Mouse (Mus musculus) hindbrain, embryonic 13.5 days (tissue): ENCODE measurements at regions not wholly inside any gene's neighbourhood (a gene's known extent, or its start where the extent isn't known, plus 50 kb on each side); places are given as distances from the start of the nearest gene placed in this dataset.
A peak's percentile ranks its signal among the peaks of the same experiment; 100 is the strongest.

Experiments used
- ATAC-seq: fragments of 200-750 bp; cut with Nextera tagmentation; 2 replicates; pipeline ENCODE4 v1.8.0; 2017; ENCODE audit warnings: moderate TSS enrichment; ENCODE audit not compliant: low FRiP score
- H3K27ac ChIP-seq: fragments of 300-500 bp; sonication (generic); 2 replicates; pipeline ENCODE4 v1.5.1; 2015; ENCODE audit warnings: inconsistent platforms, mild to moderate bottlenecking, moderate library complexity
- H3K27me3 ChIP-seq: fragments of 300-500 bp; sonication (generic); 2 replicates; pipeline ENCODE4 v1.6.1; 2015; ENCODE audit warnings: mild to moderate bottlenecking, inconsistent platforms
- H3K36me3 ChIP-seq: fragments of 300-500 bp; sonication (generic); 2 replicates; pipeline ENCODE4 v1.6.1; 2015; ENCODE audit warnings: mild to moderate bottlenecking, inconsistent platforms
- H3K4me1 ChIP-seq: fragments of 300-500 bp; sonication (generic); replicated peaks from 2 replicates; pipeline ENCODE4 v1.6.1; 2015; ENCODE audit warnings: inconsistent platforms
- H3K4me2 ChIP-seq: fragments of 300-500 bp; sonication (generic); 2 replicates; pipeline ENCODE4 v1.6.1; 2015; ENCODE audit warnings: inconsistent platforms, mild to moderate bottlenecking, moderate library complexity
- H3K4me3 ChIP-seq: fragments of 300-500 bp; sonication (generic); 2 replicates; pipeline ENCODE4 v1.5.1; 2015; ENCODE audit warnings: mild to moderate bottlenecking, inconsistent platforms
- H3K9ac ChIP-seq: fragments of 300-500 bp; sonication (generic); 2 replicates; pipeline ENCODE4 v1.6.1; 2015; ENCODE audit warnings: mild to moderate bottlenecking, inconsistent platforms
- H3K9me3 ChIP-seq: fragments of 300-500 bp; sonication (generic); 2 replicates; pipeline ENCODE4 v1.6.1; 2016; ENCODE audit warnings: inconsistent platforms
- WGBS: fragments of 180-500 bp; shearing (Covaris S2); methylation state at CpG from one replicate; pipeline ENCODE4 v1.1.7; 2015; 5-methylcytosine and 5-hydroxymethylcytosine counted together

DNA sequence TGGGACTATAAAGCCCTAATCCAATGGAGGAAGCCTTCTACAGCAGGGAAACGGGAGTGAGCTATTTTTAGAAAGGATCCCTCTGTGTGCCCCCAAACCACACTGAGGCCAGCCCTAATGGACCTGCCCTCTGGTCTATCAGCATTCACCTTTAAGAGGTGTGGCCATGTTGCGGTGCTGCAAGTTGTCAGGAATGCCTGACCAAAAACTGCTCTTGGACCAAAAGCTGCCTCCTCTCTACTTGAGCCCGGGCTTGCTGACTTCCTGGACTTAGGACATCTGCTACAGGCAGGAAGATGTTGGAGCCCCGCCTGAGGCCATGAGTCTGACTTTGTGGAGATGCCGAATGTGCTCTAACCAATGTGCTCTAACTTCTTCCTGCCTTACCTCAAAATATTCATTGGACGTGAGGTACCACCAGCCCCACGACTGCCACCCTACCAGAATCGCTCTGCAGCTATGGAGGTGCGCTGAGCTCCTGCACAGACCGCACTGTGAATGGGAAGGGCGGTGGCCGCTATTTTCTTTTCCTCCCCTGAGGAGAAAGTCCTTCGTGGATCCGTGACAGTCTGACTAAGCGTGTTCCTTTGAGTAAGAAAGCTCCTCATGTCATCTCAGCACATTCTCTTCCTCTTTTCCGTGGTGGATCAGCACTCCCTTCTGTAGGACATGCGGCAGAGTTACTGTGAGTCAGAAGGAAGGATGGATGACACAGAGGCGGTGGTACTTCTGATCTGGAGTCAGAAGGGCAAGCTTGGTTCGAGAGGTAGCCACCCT lies 313.0 kb downstream of the Gm49356 start:
- H3K27ac ChIP-seq = no peak overlapping the region
- 89% methylated on average over 19 of the region's 19 CpGs for WGBS
- no peaks in the 10 kb centered on the region for H3K36me3 ChIP-seq
- H3K4me1 ChIP-seq = peaks cover 17% of the 10 kb centered on the region
- H3K9me3 ChIP-seq = no peaks in the 10 kb centered on the region
- peaks cover 3% of the 10 kb centered on the region; the same call in 1 of the 2 replicates for H3K27me3 ChIP-seq
- H3K4me2 ChIP-seq = no peak overlapping the region
- H3K4me3 ChIP-seq = no peak overlapping the region
- H3K9ac ChIP-seq = no peak overlapping the region; the same call in 1 of the 2 replicates
- no peak for ATAC-seq

DNA sequence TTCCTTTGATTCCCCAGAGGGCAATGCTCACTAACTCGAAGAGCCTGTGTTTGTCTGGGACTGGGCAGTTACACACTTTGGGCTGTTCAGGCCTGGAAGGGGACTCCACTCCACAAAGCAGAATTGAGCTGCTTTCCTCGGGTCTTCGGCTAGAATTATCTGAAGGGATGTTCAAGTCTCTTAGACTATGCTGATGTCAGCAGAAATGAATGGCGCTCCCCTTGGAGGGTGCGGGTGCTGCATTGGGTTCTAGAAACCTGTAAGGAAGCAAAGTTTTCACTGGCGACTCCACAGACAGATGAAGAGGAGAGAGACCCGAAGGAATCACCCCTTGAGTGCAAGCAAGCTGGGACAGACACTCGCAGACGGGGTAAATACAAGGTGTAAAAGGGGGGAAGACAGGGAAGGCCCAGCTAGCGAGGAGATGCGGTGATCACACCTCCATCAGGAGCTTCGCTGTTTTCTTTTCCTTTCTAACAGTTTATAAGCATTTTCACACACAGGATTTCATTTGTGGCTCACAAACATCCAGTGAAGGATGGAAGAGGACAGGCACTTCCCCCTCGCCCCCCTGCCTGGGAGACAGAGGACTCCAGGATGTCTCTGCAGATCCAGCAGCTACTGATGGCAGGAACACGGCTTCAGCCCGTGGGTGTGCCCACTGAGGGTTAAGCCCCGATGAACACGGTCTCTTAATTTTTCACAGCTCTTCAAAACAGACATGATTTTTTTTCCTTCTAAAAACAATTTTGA lies 314.2 kb downstream of the Gm49356 start:
- Histone ChIP-seq H3K27me3 (peaks cover 3% of the 10 kb centered on the region; the same call in 1 of the 2 replicates), H3K9me3 (no peaks in the 10 kb centered on the region), H3K4me3 (no peak overlapping the region), H3K4me2 (no peak overlapping the region), H3K27ac (no peak overlapping the region), H3K4me1 (peaks cover 5% of the 10 kb centered on the region), H3K36me3 (no peaks in the 10 kb centered on the region), H3K9ac (no peak overlapping the region)
- no peak for ATAC-seq
- 76% methylated on average over 17 of the region's 17 CpGs for WGBS

DNA sequence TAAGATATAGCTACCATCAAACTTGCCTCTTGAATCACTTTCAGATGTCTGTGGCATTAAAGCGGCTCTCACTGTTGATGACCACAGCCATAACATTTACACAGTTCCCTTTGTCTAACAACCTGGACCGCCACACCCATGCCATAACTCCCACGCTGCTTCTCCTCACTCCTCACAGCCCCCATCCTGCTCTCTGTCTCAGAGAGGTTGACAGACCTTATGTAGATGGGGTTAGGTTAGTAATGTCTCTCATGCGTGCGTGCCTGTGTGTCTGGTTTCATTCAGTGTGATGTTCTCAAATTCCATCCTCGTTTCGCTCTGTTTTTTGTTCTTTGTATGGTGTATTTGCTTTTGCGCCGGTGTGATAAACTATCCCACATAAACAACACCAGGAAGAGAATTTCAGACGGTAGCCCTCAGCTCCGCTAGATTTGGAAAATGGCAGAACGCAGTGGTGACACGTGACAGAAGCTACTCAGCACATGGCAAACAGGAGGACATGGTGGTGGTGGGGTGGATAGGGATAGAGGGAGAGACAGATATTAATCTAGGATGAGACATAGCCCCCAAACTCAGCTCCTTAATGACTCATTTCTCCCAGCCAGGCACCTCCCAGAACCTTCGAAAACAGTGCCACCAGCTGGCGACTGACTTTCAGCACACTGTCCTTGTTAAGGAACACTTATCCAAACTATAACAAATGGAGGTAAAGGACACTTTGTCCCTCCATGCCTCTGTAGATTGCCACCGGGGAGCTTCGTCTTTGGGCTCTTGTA lies 314.9 kb downstream of the Gm49356 start:
- H3K4me1 ChIP-seq = no peaks in the 10 kb centered on the region
- ATAC-seq = no peak
- no peaks in the 10 kb centered on the region for H3K36me3 ChIP-seq
- H3K4me2 ChIP-seq = no peak overlapping the region
- no peak overlapping the region for H3K4me3 ChIP-seq
- peaks cover 3% of the 10 kb centered on the region; the same call in 1 of the 2 replicates for H3K27me3 ChIP-seq
- no peaks in the 10 kb centered on the region for H3K9me3 ChIP-seq
- H3K9ac ChIP-seq = no peak overlapping the region
- no peak overlapping the region for H3K27ac ChIP-seq
- 76% methylated on average over 17 of the region's 17 CpGs for WGBS

DNA sequence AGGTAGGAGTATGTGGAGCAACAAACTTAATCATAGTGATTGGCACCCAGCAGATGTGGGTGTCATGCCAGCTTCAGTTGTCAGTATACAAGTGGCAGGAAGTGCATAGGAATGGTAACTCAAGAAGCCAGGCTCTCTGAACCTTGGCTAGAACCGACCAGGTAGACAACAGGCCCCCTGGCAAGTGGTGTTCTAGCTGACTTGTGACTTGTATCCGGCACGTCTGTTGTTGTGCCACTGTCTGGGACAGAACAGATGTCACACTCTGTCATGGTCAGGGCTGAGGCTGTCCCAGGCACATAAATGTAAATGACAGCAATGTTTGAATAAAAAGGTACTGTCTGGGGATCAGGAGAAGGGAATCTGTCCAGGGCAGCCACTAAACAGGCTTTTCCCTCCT lies 316.0 kb downstream of the Gm49356 start:
- Histone ChIP-seq H3K4me2 (no peak overlapping the region), H3K4me1 (no peaks in the 10 kb centered on the region), H3K27ac (no peak overlapping the region), H3K36me3 (no peaks in the 10 kb centered on the region), H3K9me3 (no peaks in the 10 kb centered on the region), H3K9ac (no peak overlapping the region), H3K27me3 (peaks cover 3% of the 10 kb centered on the region; the same call in 1 of the 2 replicates), H3K4me3 (no peak overlapping the region)
- WGBS = 79% methylated on average over 3 of the region's 3 CpGs
- ATAC-seq = no peak

DNA sequence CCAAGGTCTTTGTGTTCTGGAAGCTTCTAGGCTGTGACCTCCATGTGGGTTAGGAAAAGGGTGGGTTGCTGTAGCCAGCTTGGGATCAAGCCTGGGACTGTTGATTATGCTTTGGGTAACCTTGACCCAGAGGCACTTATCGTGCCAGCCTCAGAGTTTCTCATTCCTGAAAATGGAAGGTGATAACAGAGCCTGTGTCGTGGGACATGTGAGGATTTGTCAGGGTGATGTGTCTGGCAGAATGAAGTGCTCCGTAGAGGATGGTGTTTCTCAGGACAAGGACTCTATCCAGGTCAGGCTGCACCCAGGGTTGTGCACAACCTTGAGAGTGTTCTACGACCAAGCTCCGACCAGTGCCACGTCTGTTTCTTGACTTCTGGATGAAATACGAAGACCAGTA lies 316.4 kb downstream of the Gm49356 start:
- Histone ChIP-seq H3K36me3 (no peaks in the 10 kb centered on the region), H3K4me2 (no peak overlapping the region), H3K27ac (no peak overlapping the region), H3K9ac (no peak overlapping the region), H3K4me1 (no peaks in the 10 kb centered on the region), H3K4me3 (no peak overlapping the region), H3K27me3 (peaks cover 3% of the 10 kb centered on the region; the same call in 1 of the 2 replicates), H3K9me3 (no peaks in the 10 kb centered on the region)
- 91% methylated on average over 7 of the region's 7 CpGs for WGBS
- no peak for ATAC-seq

DNA sequence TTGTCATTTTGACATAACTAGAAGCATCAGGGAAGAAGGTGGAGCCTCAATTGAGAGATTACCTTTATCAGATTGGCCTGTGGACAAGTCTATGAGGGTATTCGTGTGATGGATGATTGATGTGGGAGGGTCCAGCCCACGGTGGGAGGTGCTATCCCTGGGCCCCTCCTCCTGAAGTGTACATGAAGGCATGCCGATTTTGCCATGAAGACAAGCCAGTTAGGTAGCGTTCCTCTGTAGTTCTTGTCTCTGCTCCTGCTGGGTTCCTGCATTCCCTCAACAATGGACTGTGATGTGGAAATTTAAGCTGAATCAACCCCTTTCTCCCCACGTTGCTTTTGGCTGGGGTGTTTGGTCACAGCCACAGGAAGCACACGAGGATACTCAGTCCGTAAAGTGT lies 317.5 kb downstream of the Gm49356 start:
- 75% methylated on average over 7 of the region's 7 CpGs for WGBS
- H3K27me3 ChIP-seq = 0 out of 2 replicates have a peak, but pooled peaks cover 3% of the 10 kb centered on the region
- H3K9me3 ChIP-seq = no peaks in the 10 kb centered on the region
- no peak overlapping the region for H3K9ac ChIP-seq
- no peak overlapping the region for H3K4me3 ChIP-seq
- H3K4me1 ChIP-seq = no peaks in the 10 kb centered on the region
- no peak overlapping the region for H3K27ac ChIP-seq
- H3K36me3 ChIP-seq = no peaks in the 10 kb centered on the region
- ATAC-seq = no peak
- H3K4me2 ChIP-seq = no peak overlapping the region

DNA sequence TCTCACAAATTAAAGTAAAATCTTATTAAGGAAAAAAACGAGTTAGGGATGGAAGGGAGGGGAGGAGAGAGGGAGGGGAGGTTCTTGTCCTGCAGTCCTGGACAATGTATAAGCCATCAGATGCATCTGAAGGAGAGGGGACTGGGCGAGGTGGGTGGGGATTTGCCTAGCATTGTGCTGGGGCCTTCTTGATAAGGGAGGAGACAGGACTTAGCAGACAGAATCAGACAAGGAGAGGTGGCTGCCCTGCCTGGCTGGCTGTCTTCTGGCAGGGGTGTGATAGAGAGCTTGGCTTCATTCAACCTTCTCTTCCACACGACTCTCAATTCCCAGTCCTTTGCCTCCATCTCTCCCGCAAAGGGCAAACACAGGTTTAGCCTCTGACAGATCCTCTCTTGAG lies 318.9 kb downstream of the Gm49356 start:
- WGBS = 77% methylated on average over 4 of the region's 4 CpGs

DNA sequence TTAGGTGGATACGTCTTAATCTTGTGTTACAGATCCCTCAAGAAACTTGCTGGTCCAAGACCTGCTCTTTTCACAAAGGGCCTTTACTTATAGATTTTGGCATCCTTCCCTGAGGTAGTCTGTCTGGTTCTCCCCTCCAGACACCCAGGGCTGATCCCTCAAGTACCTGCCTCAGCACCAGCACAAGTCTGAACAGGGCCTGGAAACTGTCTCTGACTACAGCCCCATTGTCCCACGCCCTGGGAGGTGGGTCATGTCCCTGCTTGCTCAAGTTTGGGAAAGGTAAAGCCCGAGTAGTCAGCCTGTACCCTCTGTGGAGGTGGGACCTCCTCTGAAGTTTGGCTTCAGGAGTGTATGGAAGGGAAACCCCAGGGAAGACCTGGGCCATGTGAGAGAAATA lies 323.3 kb downstream of the Gm49356 start:
- no peaks in the 10 kb centered on the region for H3K36me3 ChIP-seq
- H3K4me3 ChIP-seq = no peak overlapping the region
- no peaks in the 10 kb centered on the region for H3K9me3 ChIP-seq
- no peak overlapping the region for H3K4me2 ChIP-seq
- H3K4me1 ChIP-seq = no peaks in the 10 kb centered on the region
- 78% methylated on average over 3 of the region's 3 CpGs for WGBS
- no peaks in the 10 kb centered on the region for H3K27me3 ChIP-seq
- no peak overlapping the region for H3K27ac ChIP-seq
- no peak for ATAC-seq
- no peak overlapping the region for H3K9ac ChIP-seq

More for the DNA sequence above, 318.9 kb downstream of the Gm49356 start:
- H3K4me3 ChIP-seq = no peak overlapping the region
- no peak for ATAC-seq
- H3K9me3 ChIP-seq = no peaks in the 10 kb centered on the region
- no peaks in the 10 kb centered on the region for H3K27me3 ChIP-seq
- no peak overlapping the region for H3K4me2 ChIP-seq
- H3K36me3 ChIP-seq = no peaks in the 10 kb centered on the region
- no peak overlapping the region for H3K27ac ChIP-seq
- H3K9ac ChIP-seq = no peak overlapping the region
- no peaks in the 10 kb centered on the region for H3K4me1 ChIP-seq

DNA sequence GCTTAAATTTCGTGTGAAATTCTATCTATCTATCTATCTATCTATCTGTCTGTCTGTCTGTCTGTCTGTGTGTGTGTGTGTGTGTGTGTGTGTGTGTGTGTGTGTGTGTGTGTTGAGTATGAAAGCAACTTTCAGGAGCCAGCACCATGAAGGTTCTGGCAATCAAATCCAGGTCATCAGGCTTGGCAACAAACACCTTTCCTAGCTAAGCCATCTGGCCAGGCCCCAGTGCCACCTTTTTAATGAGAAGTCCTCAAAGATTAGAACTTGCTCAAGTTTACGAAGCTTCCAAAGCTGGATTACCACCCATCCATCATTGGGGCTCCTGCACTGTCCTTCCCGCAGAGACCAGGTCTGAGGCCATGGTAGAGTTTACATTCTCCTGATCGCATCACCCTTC lies 325.0 kb downstream of the Gm49356 start:
- 88% methylated on average over 4 of the region's 4 CpGs for WGBS
- H3K9me3 ChIP-seq = no peaks in the 10 kb centered on the region
- H3K36me3 ChIP-seq = no peaks in the 10 kb centered on the region
- no peak overlapping the region for H3K27ac ChIP-seq
- no peak for ATAC-seq
- H3K4me1 ChIP-seq = no peaks in the 10 kb centered on the region
- no peak overlapping the region for H3K4me2 ChIP-seq
- H3K4me3 ChIP-seq = no peak overlapping the region
- H3K9ac ChIP-seq = no peak overlapping the region
- no peaks in the 10 kb centered on the region for H3K27me3 ChIP-seq

DNA sequence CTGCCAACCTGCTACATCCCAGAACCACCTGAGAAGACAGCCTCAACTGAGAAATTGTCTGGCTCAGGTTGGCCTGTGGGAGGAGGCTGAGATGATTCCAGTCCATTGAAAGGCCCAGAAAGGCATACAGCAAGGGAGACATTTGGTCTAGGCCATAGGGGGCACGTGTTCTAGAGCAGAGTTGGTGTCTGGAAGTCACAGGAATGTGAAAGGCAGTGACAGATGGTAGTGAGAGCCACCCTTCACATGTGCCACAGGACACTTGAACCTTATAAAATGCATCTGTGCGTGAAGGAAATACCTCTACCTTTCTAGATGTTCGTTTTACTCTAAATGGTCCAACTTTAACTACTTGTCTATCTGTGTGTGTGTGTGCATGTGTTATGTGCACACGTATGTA lies 326.1 kb downstream of the Gm49356 start:
- ATAC-seq = no peak
- 86% methylated on average over 4 of the region's 4 CpGs for WGBS
- Histone ChIP-seq H3K4me2 (no peak overlapping the region), H3K27ac (no peak overlapping the region), H3K4me1 (no peaks in the 10 kb centered on the region), H3K4me3 (no peak overlapping the region), H3K9ac (no peak overlapping the region), H3K36me3 (no peaks in the 10 kb centered on the region), H3K27me3 (no peaks in the 10 kb centered on the region), H3K9me3 (no peaks in the 10 kb centered on the region)

DNA sequence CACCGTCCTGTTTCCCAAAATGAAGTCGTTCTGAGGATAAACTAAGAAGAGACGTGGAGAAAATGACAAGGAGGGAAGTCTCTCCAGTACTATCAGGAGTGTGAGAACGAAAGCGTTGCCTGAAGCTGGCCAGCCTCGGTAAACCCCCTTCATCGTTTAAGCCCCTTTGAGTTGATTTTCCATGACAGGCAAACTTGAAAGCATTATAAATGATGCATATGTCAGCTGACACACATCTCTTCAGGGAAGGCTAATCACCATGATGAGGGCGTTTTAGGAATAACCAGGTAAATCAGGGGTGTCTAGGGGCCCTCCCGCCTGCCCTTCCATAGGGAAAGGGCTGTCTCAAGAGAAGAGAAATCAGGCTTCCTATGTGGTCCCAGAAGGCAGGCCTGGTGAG lies 328.4 kb downstream of the Gm49356 start:
- no peak overlapping the region for H3K9ac ChIP-seq
- WGBS = 81% methylated on average over 9 of the region's 9 CpGs
- peak overlapping the region; percentile 35; the same call in 1 of the 2 replicates for H3K27ac ChIP-seq
- no peaks in the 10 kb centered on the region for H3K4me1 ChIP-seq
- no peak overlapping the region for H3K4me3 ChIP-seq
- H3K4me2 ChIP-seq = no peak overlapping the region
- H3K36me3 ChIP-seq = no peaks in the 10 kb centered on the region
- no peak for ATAC-seq
- no peaks in the 10 kb centered on the region for H3K27me3 ChIP-seq
- H3K9me3 ChIP-seq = no peaks in the 10 kb centered on the region

DNA sequence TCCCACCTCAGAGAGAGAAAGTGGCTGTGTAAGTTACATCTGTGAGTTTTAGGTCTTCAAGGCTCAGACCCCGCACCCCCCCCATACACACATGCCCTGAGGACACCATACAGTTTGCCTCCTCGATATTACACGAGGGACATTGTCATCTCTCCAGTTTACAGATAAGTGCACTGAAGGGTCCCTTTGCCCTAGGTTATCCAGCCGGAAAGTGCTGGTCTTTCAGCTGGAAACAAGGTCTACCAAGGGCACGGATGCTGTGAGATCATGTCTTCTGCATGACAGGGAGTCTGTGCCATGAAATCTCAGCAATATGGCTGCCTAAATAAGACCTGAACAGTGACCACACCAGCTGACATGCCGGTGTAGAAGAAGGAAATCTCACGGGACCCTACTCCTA lies 329.8 kb downstream of the Gm49356 start:
- H3K9me3 ChIP-seq = no peaks in the 10 kb centered on the region
- no peaks in the 10 kb centered on the region for H3K4me1 ChIP-seq
- H3K9ac ChIP-seq = no peak overlapping the region
- 86% methylated on average over 7 of the region's 7 CpGs for WGBS
- ATAC-seq = no peak
- H3K36me3 ChIP-seq = no peaks in the 10 kb centered on the region
- H3K4me3 ChIP-seq = no peak overlapping the region
- H3K27me3 ChIP-seq = no peaks in the 10 kb centered on the region
- H3K27ac ChIP-seq = no peak overlapping the region
- no peak overlapping the region for H3K4me2 ChIP-seq
